Mouse (Mus musculus): ENCODE measurements at regions not wholly inside any gene's neighbourhood (a gene's known extent, or its start where the extent isn't known, plus 50 kb on each side); places are given as distances from the start of the nearest gene placed in this dataset.

DNA sequence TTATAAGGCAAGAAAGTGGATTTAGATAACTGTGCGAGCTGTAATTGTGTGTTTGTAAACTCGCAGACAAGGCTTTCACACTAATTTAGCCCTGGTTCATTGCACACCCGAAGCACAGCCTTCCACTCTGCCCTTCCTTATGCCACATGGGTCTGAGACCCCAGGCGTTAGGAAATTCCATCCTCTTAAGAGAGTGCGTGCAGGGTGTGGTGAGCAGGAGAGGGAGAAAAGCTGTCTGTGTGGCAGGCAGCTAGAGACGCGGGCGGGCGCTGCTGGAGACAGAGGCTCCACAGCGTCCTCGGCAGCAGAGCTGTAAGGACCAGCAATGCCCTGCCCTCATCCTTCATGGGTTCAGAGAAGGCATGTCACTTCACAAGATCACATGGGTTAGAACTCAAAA is 176.6 kb upstream of the Dapk1 start:
- Histone ChIP-seq H3K9me3 (no peaks in the 10 kb centered on the region), H3K9ac (replicated peaks) (no peak overlapping the region), H3K36me3 (no peaks in the 10 kb centered on the region), H3K4me2 (replicated peaks) (no peak overlapping the region), H3K4me1 (replicated peaks) (peaks cover 10% of the 10 kb centered on the region; the same call in 1 of the 2 replicates), H3K27me3 (no peaks in the 10 kb centered on the region), H3K27ac (no peak overlapping the region), H3K4me3 (replicated peaks) (no peak overlapping the region)
- ATAC-seq: no peak
- 67% methylated on average over 11 of the region's 11 CpGs for WGBS

DNA sequence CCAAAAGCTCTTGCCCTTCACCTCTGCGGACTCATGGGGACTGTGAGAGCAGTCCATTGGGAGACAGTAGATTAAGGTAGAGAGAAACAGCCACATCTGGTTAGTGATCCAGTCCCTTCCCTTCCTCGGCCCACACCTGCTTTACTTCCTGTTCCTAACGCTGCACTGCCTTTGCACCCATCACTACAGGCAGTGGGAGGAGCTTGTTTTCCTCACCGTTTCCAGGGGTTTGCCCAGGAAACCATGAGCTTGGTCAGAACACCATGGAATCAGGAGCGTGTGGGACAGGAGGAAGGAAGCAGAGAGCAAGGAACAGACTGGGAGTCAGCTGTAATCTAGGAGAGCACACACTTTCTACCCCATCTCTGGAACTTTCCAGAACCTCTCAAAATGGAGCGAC is 176.2 kb upstream of the Dapk1 start:
- Histone ChIP-seq H3K36me3 (no peaks in the 10 kb centered on the region), H3K9ac (replicated peaks) (no peak overlapping the region), H3K9me3 (no peaks in the 10 kb centered on the region), H3K4me3 (replicated peaks) (no peak overlapping the region), H3K27ac (no peak overlapping the region), H3K4me2 (replicated peaks) (no peak overlapping the region), H3K27me3 (no peaks in the 10 kb centered on the region), H3K4me1 (replicated peaks) (peaks cover 6% of the 10 kb centered on the region; the same call in 1 of the 2 replicates)
- WGBS: 85% methylated on average over 6 of the region's 6 CpGs
- ATAC-seq: no peak

DNA sequence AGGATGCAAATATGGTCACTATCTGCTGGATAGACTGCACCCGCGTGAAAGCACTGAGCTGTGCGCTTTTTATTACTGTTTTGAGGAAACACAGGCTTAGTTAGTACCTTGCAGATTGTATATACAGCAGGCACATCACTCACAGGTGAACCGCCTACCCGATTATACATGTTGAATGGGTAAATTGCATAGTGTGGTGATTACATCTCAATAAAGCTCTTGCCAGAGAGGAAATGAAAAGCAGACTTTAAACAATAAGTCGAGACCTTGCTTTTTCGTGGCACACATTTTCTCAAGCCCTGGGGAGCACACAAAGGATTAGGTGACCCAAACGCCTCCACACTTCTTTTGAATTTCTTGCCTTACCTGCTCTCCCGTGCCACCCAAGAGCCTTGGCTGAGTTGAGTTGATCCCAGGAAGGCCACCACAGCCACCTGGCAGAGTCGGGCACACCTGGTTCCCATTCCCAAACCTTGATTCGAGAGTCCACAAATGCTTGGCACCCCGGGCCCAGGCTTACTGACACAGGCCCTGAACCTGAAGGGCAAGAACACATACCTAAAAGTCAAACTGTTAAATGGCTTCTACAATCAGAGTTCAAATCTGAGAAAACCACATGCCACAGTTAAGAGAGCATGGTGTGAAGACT is 175.4 kb upstream of the Dapk1 start:
- H3K9ac ChIP-seq (replicated peaks): no peak overlapping the region
- H3K27me3 ChIP-seq: no peaks in the 10 kb centered on the region
- no peak for ATAC-seq
- no peak overlapping the region for H3K4me2 ChIP-seq (replicated peaks)
- peaks cover 6% of the 10 kb centered on the region; the same call in 1 of the 2 replicates for H3K4me1 ChIP-seq (replicated peaks)
- no peaks in the 10 kb centered on the region for H3K36me3 ChIP-seq
- no peaks in the 10 kb centered on the region for H3K9me3 ChIP-seq
- H3K4me3 ChIP-seq (replicated peaks): no peak overlapping the region
- WGBS: 90% methylated on average over 12 of the region's 12 CpGs
- H3K27ac ChIP-seq: no peak overlapping the region

DNA sequence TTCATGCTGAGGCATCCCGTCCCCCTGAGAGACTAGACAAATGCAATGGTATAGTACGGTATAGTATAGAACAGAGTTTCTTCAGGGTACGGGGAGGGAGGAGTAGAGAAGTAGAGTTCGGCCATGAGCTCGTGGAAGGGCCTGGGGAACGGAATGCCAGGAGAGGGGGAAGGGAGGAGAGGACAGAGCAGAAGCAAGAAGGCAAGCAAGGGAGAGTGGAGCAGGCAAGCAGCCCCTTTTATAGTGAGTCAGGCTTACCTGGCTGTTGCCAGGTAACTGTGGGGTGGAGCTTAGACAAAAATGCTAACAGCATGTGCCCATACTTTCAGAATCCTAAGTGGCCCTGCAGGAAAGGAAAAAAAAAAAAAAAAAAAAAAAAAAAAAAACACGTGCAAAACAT is 174.7 kb upstream of the Dapk1 start:
- Histone ChIP-seq H3K27me3 (no peaks in the 10 kb centered on the region), H3K9me3 (no peaks in the 10 kb centered on the region), H3K4me3 (replicated peaks) (no peak overlapping the region), H3K4me2 (replicated peaks) (no peak overlapping the region), H3K9ac (replicated peaks) (no peak overlapping the region), H3K27ac (no peak overlapping the region), H3K4me1 (replicated peaks) (peaks cover 6% of the 10 kb centered on the region; the same call in 1 of the 2 replicates), H3K36me3 (no peaks in the 10 kb centered on the region)
- ATAC-seq: no peak
- 52% methylated on average over 7 of the region's 7 CpGs for WGBS

DNA sequence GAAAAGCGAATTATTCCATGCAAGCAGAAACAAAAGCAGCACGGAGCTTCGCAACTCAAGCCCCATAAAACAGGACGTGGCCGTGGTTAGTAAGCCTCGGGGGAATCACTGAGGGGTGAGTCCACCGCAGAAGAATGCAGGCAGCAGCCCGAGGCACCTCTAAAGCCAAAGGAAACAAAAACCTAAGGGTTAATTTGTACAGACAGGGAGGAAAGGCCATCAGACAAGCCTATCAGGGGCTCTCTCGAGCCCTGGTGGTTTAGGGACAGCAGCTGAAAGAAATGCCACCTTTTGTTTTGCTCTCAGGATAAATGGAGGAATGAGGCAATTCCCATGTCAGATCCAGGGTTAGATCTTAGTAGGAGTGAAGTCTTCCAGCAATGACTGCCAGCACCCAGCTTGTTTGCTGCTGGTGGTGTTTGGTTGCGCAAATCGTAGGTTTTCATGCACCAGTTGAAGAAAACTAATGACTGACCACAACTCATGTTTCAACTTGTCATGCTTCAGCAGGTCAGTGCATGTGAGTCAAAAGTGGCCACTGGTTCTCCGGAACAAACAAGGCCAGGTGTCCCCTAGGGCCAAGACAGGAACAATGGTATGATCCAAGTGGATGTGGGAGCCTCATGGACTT is 173.9 kb upstream of the Dapk1 start:
- Histone ChIP-seq H3K27me3 (no peaks in the 10 kb centered on the region), H3K27ac (no peak overlapping the region), H3K9me3 (no peaks in the 10 kb centered on the region), H3K9ac (replicated peaks) (no peak overlapping the region), H3K4me1 (replicated peaks) (peaks cover 6% of the 10 kb centered on the region; the same call in 1 of the 2 replicates), H3K4me2 (replicated peaks) (peak overlapping the region; percentile 10), H3K36me3 (no peaks in the 10 kb centered on the region), H3K4me3 (replicated peaks) (no peak overlapping the region)
- ATAC-seq: no peak
- WGBS: 28% methylated on average over 12 of the region's 12 CpGs

DNA sequence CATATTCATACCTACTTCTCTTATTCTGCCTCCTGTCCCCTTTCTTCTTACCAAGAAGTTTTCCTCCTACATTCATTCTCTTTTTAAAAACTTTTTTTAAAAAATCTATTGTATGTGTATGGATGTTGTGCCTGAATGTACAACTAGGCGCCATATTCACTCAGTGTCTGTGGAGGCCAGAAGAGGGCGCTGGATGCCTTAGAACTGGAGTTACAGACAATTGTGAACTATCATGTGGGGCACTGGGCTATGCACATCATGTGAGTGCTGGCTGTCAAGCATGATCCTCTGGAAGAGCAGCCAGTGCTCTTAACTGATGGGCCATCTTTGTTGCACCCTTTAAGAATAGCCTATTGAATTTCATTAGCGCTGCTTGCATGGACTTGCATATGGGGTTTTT is 172.6 kb upstream of the Dapk1 start:
- Histone ChIP-seq H3K9ac (replicated peaks) (no peak overlapping the region), H3K27ac (no peak overlapping the region), H3K27me3 (no peaks in the 10 kb centered on the region), H3K4me2 (replicated peaks) (no peak overlapping the region), H3K4me3 (replicated peaks) (no peak overlapping the region), H3K4me1 (replicated peaks) (peaks cover 6% of the 10 kb centered on the region; the same call in 1 of the 2 replicates), H3K9me3 (no peaks in the 10 kb centered on the region), H3K36me3 (no peaks in the 10 kb centered on the region)
- ATAC-seq: no peak
- WGBS: 79% methylated on average over 3 of the region's 3 CpGs

DNA sequence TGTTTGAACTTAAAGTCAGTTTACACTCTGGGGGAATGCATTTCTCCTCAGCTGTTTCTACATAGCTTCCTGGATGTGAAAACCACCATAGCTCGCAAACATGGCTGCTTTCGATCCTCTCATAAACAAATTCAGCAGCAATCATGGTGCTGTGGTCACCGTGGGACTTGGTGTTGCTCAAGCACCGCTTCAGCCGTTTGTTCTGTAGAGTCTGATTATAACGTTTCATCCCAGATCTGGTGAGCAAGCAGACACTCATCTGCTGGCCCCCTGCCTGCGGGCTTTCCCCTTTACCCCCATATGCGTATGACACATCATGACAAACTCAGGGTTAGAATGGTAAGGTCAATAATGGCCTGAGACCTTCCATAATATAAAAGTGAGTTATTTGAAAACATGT is 170.3 kb upstream of the Dapk1 start:
- H3K27ac ChIP-seq: no peak overlapping the region
- WGBS: 91% methylated on average over 8 of the region's 8 CpGs
- no peak for ATAC-seq

DNA sequence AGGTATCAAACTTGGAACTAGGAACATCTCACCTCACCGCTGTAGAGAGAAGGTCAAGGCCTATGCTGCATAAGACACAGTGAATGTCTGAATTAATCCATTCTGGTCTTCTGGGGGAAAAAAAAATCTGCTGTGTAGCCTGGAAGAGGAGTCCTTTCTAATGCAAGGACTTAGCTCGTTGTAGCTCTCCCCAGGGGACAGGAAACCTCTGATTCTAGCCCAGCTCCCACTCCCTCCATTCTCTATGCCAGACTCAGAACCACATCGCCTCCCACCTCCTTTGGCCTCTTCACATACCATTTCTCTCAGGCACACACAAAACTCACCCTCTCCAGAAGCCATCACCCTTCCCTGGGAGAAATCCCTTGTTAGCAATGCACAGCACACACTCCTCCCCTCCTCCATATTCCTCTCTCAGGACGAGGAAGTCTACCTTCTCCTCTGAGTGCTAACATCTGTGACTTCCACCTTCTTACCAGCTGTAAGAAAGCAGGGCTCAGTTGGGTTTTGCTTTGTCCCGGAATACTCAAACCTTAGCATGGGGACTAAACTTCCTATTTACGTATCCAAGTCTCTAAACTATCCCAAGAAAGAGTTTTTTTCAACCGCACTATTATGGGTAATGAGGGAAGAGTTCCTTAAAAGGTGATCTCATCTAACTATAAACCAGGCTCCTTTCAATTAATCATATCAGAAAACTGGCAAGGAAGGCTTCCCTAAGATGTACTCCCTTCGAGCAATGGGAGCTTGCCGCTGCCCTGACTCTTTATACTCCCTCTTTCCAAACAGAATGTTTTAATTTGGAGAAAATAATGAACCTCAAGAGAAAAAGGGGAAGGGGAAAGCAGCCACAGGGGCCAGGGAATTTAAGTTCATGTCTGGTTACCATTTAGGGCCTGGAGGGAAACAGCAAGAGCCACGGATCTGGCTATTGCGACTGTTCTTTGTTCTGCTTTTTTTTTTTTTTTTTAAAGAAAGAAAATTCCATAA is 167.2 kb upstream of the Dapk1 start:
- no peak for ATAC-seq
- WGBS: 73% methylated on average over 11 of the region's 11 CpGs
- Histone ChIP-seq H3K27me3 (no peaks in the 10 kb centered on the region), H3K4me3 (replicated peaks) (no peak overlapping the region), H3K9ac (replicated peaks) (no peak overlapping the region), H3K36me3 (no peaks in the 10 kb centered on the region), H3K9me3 (no peaks in the 10 kb centered on the region), H3K27ac (no peak overlapping the region), H3K4me1 (replicated peaks) (no peaks in the 10 kb centered on the region), H3K4me2 (replicated peaks) (no peak overlapping the region)

More for the DNA sequence above, 170.3 kb upstream of the Dapk1 start:
- Histone ChIP-seq H3K4me3 (replicated peaks) (no peak overlapping the region), H3K4me2 (replicated peaks) (no peak overlapping the region), H3K36me3 (no peaks in the 10 kb centered on the region), H3K9me3 (no peaks in the 10 kb centered on the region), H3K27me3 (no peaks in the 10 kb centered on the region), H3K9ac (replicated peaks) (no peak overlapping the region), H3K4me1 (replicated peaks) (peaks cover 6% of the 10 kb centered on the region; the same call in 1 of the 2 replicates)

DNA sequence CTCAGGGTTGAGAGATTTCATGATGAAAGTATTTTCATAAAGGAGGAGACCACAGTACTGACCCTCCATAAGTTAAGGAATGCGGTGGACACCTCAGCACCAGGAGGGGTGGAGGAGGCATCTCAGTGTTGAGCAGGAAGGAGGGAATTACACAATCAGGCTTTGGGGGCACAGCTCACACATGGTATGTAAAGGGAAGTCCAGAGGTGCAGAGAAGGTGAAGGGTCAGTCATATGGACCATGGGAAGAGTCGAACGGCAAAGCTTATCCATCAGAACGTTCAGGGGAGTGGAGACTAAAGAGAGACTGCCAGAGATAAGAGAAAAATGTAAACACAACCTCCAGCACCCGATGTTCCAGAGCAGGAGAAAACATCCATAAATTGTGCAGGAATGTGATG is 166.4 kb upstream of the Dapk1 start:
- Histone ChIP-seq H3K27ac (no peak overlapping the region), H3K9me3 (no peaks in the 10 kb centered on the region), H3K4me2 (replicated peaks) (no peak overlapping the region), H3K9ac (replicated peaks) (no peak overlapping the region), H3K4me1 (replicated peaks) (no peaks in the 10 kb centered on the region), H3K4me3 (replicated peaks) (no peak overlapping the region), H3K36me3 (no peaks in the 10 kb centered on the region), H3K27me3 (no peaks in the 10 kb centered on the region)
- ATAC-seq: no peak
- 85% methylated on average over 5 of the region's 5 CpGs for WGBS

DNA sequence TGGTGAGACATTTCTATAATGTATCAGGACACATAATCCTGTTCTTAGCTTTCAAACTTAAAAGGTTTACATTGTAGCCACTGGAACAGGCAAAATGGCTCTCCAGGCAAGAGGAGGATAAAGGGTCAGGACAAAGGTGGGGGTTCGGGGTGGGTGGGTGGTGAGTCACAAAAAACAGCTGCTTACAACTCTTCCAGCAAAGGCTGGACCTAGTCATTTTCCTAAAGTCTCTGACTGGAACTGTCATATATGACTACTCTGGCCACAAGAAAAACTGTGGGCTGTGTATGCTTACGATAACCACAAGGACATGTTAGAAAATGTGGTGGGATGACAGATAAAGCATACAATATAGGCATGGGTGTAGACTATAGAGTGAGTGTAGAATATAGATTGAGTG is 163.6 kb upstream of the Dapk1 start:
- Histone ChIP-seq H3K27ac (no peak overlapping the region), H3K4me1 (replicated peaks) (peaks cover 4% of the 10 kb centered on the region; the same call in 1 of the 2 replicates), H3K4me3 (replicated peaks) (no peak overlapping the region), H3K9me3 (no peaks in the 10 kb centered on the region), H3K36me3 (no peaks in the 10 kb centered on the region), H3K4me2 (replicated peaks) (no peak overlapping the region), H3K9ac (replicated peaks) (no peak overlapping the region), H3K27me3 (no peaks in the 10 kb centered on the region)
- no peak for ATAC-seq
- WGBS: 95% methylated on average over 2 of the region's 2 CpGs

DNA sequence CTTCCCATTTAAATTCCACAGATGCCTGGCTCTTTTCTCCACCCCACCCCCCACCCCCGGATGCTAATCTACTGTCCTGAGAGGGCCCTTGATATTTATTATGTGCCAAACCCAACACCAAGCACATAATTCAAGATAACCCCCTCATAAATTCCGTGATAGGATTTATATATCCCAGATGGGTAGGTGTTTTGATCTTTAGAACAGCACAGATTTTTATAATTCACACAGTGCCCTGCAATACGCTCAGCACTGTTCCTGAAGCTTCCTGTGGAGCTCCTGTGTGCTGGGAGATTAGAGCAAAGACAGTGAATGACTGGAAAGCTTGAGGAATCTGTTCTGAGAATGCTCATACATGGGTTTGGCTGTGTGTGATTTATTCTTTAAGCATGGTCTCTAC is 161.2 kb upstream of the Dapk1 start:
- ATAC-seq: no peak
- WGBS: 48% methylated on average over 3 of the region's 3 CpGs
- H3K9me3 ChIP-seq: no peaks in the 10 kb centered on the region
- no peak overlapping the region for H3K4me3 ChIP-seq (replicated peaks)
- no peak overlapping the region for H3K4me2 ChIP-seq (replicated peaks)
- H3K9ac ChIP-seq (replicated peaks): no peak overlapping the region
- H3K27me3 ChIP-seq: no peaks in the 10 kb centered on the region
- H3K36me3 ChIP-seq: no peaks in the 10 kb centered on the region
- H3K4me1 ChIP-seq (replicated peaks): peaks cover 4% of the 10 kb centered on the region; the same call in 1 of the 2 replicates
- H3K27ac ChIP-seq: no peak overlapping the region

DNA sequence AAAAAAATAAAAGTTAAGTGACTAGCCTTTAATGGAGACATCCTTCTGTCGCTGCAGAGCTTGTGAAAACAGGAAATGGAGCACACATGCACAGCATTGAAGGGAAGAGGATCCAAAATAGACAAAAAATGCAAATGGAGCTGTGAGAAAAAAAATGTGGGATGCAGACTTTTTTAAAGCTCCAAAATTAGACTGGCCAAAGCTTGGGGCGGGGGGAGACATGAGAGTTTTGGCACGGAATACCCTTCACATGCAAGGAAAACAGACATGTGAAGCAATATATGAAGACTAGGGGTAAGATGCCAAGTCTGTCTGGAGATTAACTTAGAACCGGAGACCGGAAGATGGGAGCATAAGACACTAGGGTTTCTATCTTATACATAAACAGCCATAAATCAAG is 156.6 kb upstream of the Dapk1 start:
- Histone ChIP-seq H3K4me3 (replicated peaks) (no peak overlapping the region), H3K4me1 (replicated peaks) (peaks cover 4% of the 10 kb centered on the region; the same call in 1 of the 2 replicates), H3K4me2 (replicated peaks) (no peak overlapping the region), H3K36me3 (no peaks in the 10 kb centered on the region), H3K9ac (replicated peaks) (no peak overlapping the region), H3K27ac (no peak overlapping the region), H3K9me3 (no peaks in the 10 kb centered on the region), H3K27me3 (no peaks in the 10 kb centered on the region)
- ATAC-seq: no peak
- WGBS: 94% methylated on average over 5 of the region's 5 CpGs
